20 mouse cellular contexts compared by ENCODE assay signal in genomic region chr5:111657759-111658429, GRCm38 (mm10).
A peak's percentile ranks its signal among the peaks of the same experiment; 100 is the strongest.
DNase-seq lines count a peak whose midpoint lies in the region; ATAC-seq and TF ChIP-seq lines count a peak whose summit lies in the region.
"Had no signal": no experiment of that assay in that cellular context is flagged by ENCODE, and none has a peak within 500 bp of the region (broad histone marks: within the 10 kb centered on the region; RNA-seq: fewer than 3 reads in every experiment).

No protein-coding gene starts in this region.

- no peak overlapping the region for H3K9ac ChIP-seq in forebrain, embryonic 13.5 days
- H3K9ac ChIP-seq in forebrain, embryonic 16.5 days (replicated peaks; ENCODE audit: low read depth, low read length), result no peak overlapping the region
- no peak overlapping the region for H3K9ac ChIP-seq in midbrain, postnatal 0 days (replicated peaks; ENCODE audit: low read length, poor library complexity, severe bottlenecking)
- H3K9ac ChIP-seq in midbrain, embryonic 13.5 days (replicated peaks), result no peak overlapping the region
- H3K9ac ChIP-seq in lung, postnatal 0 days (replicated peaks; ENCODE audit: low read depth), result no peak overlapping the region
- H3K9ac ChIP-seq: embryonic facial prominence, embryonic 15.5 days; hindbrain, embryonic 14.5 days; liver, embryonic 15.5 days; midbrain, embryonic 12.5 days had no signal

- H3K9me3 ChIP-seq in forebrain, embryonic 13.5 days (replicated peaks), result 0 out of 2 replicates have a peak, but pooled peaks cover 8% of the 10 kb centered on the region
- no peaks in the 10 kb centered on the region for H3K9me3 ChIP-seq in forebrain, embryonic 16.5 days (ENCODE audit: control insufficient read depth, low read length)
- no peaks in the 10 kb centered on the region for H3K9me3 ChIP-seq in midbrain, postnatal 0 days (ENCODE audit: low read length)
- peaks cover 7% of the 10 kb centered on the region; the same call in 1 of the 2 replicates for H3K9me3 ChIP-seq in midbrain, embryonic 13.5 days
- no peaks in the 10 kb centered on the region for H3K9me3 ChIP-seq in lung, postnatal 0 days (ENCODE audit: low read length)
- H3K9me3 ChIP-seq: embryonic facial prominence, embryonic 15.5 days; liver, embryonic 15.5 days had no signal

- H3K4me3 ChIP-seq in forebrain, embryonic 13.5 days, result no peak overlapping the region
- no peak overlapping the region for H3K4me3 ChIP-seq in forebrain, embryonic 16.5 days (replicated peaks; ENCODE audit: low read length)
- no peak overlapping the region for H3K4me3 ChIP-seq in midbrain, postnatal 0 days (ENCODE audit: low read depth, low read length)
- no peak overlapping the region for H3K4me3 ChIP-seq in midbrain, embryonic 13.5 days (replicated peaks)
- no peak overlapping the region for H3K4me3 ChIP-seq in lung, postnatal 0 days (ENCODE audit: low read depth, low read length)
- no peak overlapping the region for H3K4me3 ChIP-seq in gastrocnemius, adult 2 months
- H3K4me3 ChIP-seq: embryonic facial prominence, embryonic 15.5 days; heart, adult 2 months; liver, embryonic 15.5 days; midbrain, embryonic 12.5 days had no signal

- TF ChIP-seq CTCF in midbrain, postnatal 0 days (IDR thresholded peaks at IDR 0.05), result 0 out of 2 replicates have a peak, but pooled peaks have one; percentile 5
- no peak; the same call in none of the 2 replicates for TF ChIP-seq CTCF in lung, postnatal 0 days (IDR thresholded peaks at IDR 0.05)
- TF ChIP-seq CTCF in gastrocnemius, adult 2 months (IDR thresholded peaks at IDR 0.05), result no peak

- TF ChIP-seq EP300 in lung, postnatal 0 days (IDR thresholded peaks at IDR 0.05), result no peak

- 0 out of 2 replicates have a peak, but pooled peaks cover 3% of the 10 kb centered on the region for H3K27me3 ChIP-seq in forebrain, embryonic 13.5 days
- no peaks in the 10 kb centered on the region for H3K27me3 ChIP-seq in forebrain, embryonic 16.5 days (replicated peaks; ENCODE audit: control insufficient read depth, insufficient read depth, low read length)
- H3K27me3 ChIP-seq in midbrain, postnatal 0 days (ENCODE audit: insufficient read depth, low read length), result no peaks in the 10 kb centered on the region
- 0 out of 2 replicates have a peak, but pooled peaks cover 4% of the 10 kb centered on the region for H3K27me3 ChIP-seq in midbrain, embryonic 13.5 days
- H3K27me3 ChIP-seq in lung, postnatal 0 days (replicated peaks; ENCODE audit: insufficient read depth, low read length), result no peaks in the 10 kb centered on the region
- H3K27me3 ChIP-seq: embryonic facial prominence, embryonic 15.5 days; liver, embryonic 15.5 days had no signal

- 0 out of 2 replicates have a peak overlapping the region, but pooled peaks have one; percentile 14 for H3K27ac ChIP-seq in forebrain, embryonic 13.5 days
- H3K27ac ChIP-seq in forebrain, embryonic 16.5 days (ENCODE audit: low read length), result no peak overlapping the region
- no peak overlapping the region for H3K27ac ChIP-seq in midbrain, postnatal 0 days (ENCODE audit: low read depth, low read length)
- no peak overlapping the region for H3K27ac ChIP-seq in midbrain, embryonic 13.5 days
- H3K27ac ChIP-seq in lung, postnatal 0 days (ENCODE audit: low read length), result no peak overlapping the region
- no peak overlapping the region for H3K27ac ChIP-seq in gastrocnemius, adult 2 months
- H3K27ac ChIP-seq: embryonic facial prominence, embryonic 15.5 days; heart, adult 2 months; hindbrain, embryonic 14.5 days; liver, embryonic 15.5 days; midbrain, embryonic 12.5 days had no signal

- peaks cover 46% of the 10 kb centered on the region for H3K4me1 ChIP-seq in forebrain, embryonic 13.5 days
- H3K4me1 ChIP-seq in forebrain, embryonic 16.5 days (replicated peaks; ENCODE audit: control insufficient read depth, insufficient read depth, low read length), result peaks cover 25% of the 10 kb centered on the region
- peaks cover 18% of the 10 kb centered on the region for H3K4me1 ChIP-seq in midbrain, postnatal 0 days (ENCODE audit: insufficient read depth, low read length)
- peaks cover 37% of the 10 kb centered on the region for H3K4me1 ChIP-seq in midbrain, embryonic 13.5 days (replicated peaks)
- peaks cover 5% of the 10 kb centered on the region; the same call in 1 of the 2 replicates for H3K4me1 ChIP-seq in lung, postnatal 0 days (ENCODE audit: insufficient read depth, low read depth, low read length)
- H3K4me1 ChIP-seq: liver, embryonic 15.5 days had no signal

- no peaks in the 10 kb centered on the region for H3K36me3 ChIP-seq in forebrain, embryonic 13.5 days (ENCODE audit: poor library complexity, severe bottlenecking)
- H3K36me3 ChIP-seq in forebrain, embryonic 16.5 days (ENCODE audit: control insufficient read depth, insufficient read depth), result no peaks in the 10 kb centered on the region
- no peaks in the 10 kb centered on the region for H3K36me3 ChIP-seq in midbrain, postnatal 0 days (ENCODE audit: insufficient read depth, low read length)
- no peaks in the 10 kb centered on the region for H3K36me3 ChIP-seq in midbrain, embryonic 13.5 days
- no peaks in the 10 kb centered on the region for H3K36me3 ChIP-seq in lung, postnatal 0 days (ENCODE audit: insufficient read depth, low read length)
- H3K36me3 ChIP-seq: embryonic facial prominence, embryonic 15.5 days; G1E; liver, embryonic 15.5 days; midbrain, embryonic 12.5 days had no signal

- no peak overlapping the region for H3K4me2 ChIP-seq in forebrain, embryonic 13.5 days
- no peak overlapping the region for H3K4me2 ChIP-seq in forebrain, embryonic 16.5 days (ENCODE audit: low read length)
- H3K4me2 ChIP-seq in midbrain, postnatal 0 days (ENCODE audit: low read depth, low read length, poor library complexity, severe bottlenecking), result no peak overlapping the region
- no peak overlapping the region for H3K4me2 ChIP-seq in midbrain, embryonic 13.5 days (replicated peaks)
- no peak overlapping the region for H3K4me2 ChIP-seq in lung, postnatal 0 days (replicated peaks; ENCODE audit: low read depth, low read length)
- H3K4me2 ChIP-seq: embryonic facial prominence, embryonic 15.5 days; hindbrain, embryonic 14.5 days; liver, embryonic 15.5 days; midbrain, embryonic 12.5 days had no signal

- 78% methylated on average over 3 of the region's 3 CpGs for WGBS in forebrain, embryonic 13.5 days
- WGBS in forebrain, embryonic 16.5 days, result 60% methylated on average over 3 of the region's 3 CpGs
- 61% methylated on average over 3 of the region's 3 CpGs for WGBS in midbrain, postnatal 0 days
- WGBS in midbrain, embryonic 13.5 days, result 89% methylated on average over 3 of the region's 3 CpGs
- WGBS in lung, postnatal 0 days, result 45% methylated on average over 3 of the region's 3 CpGs

- DNase-seq in midbrain, postnatal 0 days (ENCODE audit: low spot score), result no peak
- DNase-seq in lung, postnatal 0 days (ENCODE audit: low spot score), result peak; percentile 43
- no peak for DNase-seq in T-cell, adult 2 months (ENCODE audit: low spot score)
- DNase-seq in embryo, embryonic 10 days (ENCODE audit: low spot score), result no peak
- DNase-seq in gastrocnemius, adult 2 months, result no peak
- DNase-seq: cerebellum, adult 18-20 months; heart, adult 2 months; kidney, adult 11 months; kidney, postnatal 4 days; left cerebral cortex, postnatal 4 days; right cerebral cortex, postnatal 25 days had no signal

- intact Hi-C loops in gastrocnemius, adult 2 months (cut with DNase I), result no loop called here

- no peak for ATAC-seq in forebrain, embryonic 13.5 days
- ATAC-seq in forebrain, embryonic 16.5 days, result no peak
- no peak for ATAC-seq in midbrain, postnatal 0 days (ENCODE audit: low FRiP score)
- ATAC-seq in midbrain, embryonic 13.5 days, result no peak
- peak; percentile 75 for ATAC-seq in lung, postnatal 0 days
- ATAC-seq: forebrain, embryonic 14.5 days had no signal
